Mouse (Mus musculus) hindbrain, postnatal 0 days (tissue): ENCODE data around the gene Epb41. TPM values are rescaled to one million over a fixed set of nuclear protein-coding genes. Genes with fewer than 3 reads are reported as not detected.

Source experiments
- ATAC-seq: fragments of 200-750 bp; cut with Nextera tagmentation; 2 replicates; pipeline ENCODE4 v1.8.0; 2017; ENCODE audit warnings: mild to moderate bottlenecking, moderate TSS enrichment, moderate library complexity
- DNase-seq: peaks from one replicate; pipeline ENCODE4 v3.0.0-alpha.2; 2015; ENCODE audit warnings: low spot score
- H3K27ac ChIP-seq: fragments of 300-500 bp; sonication (generic); 2 replicates; pipeline ENCODE4 v1.5.1; 2014; ENCODE audit warnings: mild to moderate bottlenecking
- H3K27me3 ChIP-seq: fragments of 300-500 bp; sonication (generic); 2 replicates; pipeline ENCODE4 v1.6.1; 2014; ENCODE audit warnings: low read length, mixed read lengths; ENCODE audit not compliant: insufficient read depth
- H3K36me3 ChIP-seq: fragments of 300-500 bp; sonication (generic); 2 replicates; pipeline ENCODE4 v1.6.1; 2014; ENCODE audit warnings: low read length, mixed read lengths; ENCODE audit not compliant: insufficient read depth
- H3K4me1 ChIP-seq: fragments of 300-500 bp; sonication (generic); 2 replicates; pipeline ENCODE4 v1.6.1; 2014; ENCODE audit warnings: antibody characterized with exemption, low read length, mixed read lengths; ENCODE audit not compliant: insufficient read depth
- H3K4me2 ChIP-seq: fragments of 300-500 bp; sonication (generic); 2 replicates; pipeline ENCODE4 v1.6.1; 2014; ENCODE audit warnings: low read depth, mild to moderate bottlenecking, low read length, moderate library complexity, mixed read lengths
- H3K4me3 ChIP-seq: fragments of 300-500 bp; sonication (generic); 2 replicates; pipeline ENCODE4 v1.5.1; 2014; ENCODE audit warnings: low read length
- H3K9ac ChIP-seq: fragments of 300-500 bp; sonication (generic); replicated peaks from 2 replicates; pipeline ENCODE4 v1.6.1; 2014; ENCODE audit warnings: mild to moderate bottlenecking, low read length, moderate library complexity, mixed read lengths
- H3K9me3 ChIP-seq: fragments of 300-500 bp; sonication (generic); 2 replicates; pipeline ENCODE4 v1.6.1; 2016; ENCODE audit warnings: low read length, mixed read lengths
- CTCF ChIP-seq: IDR thresholded peaks from 2 replicates; pipeline ENCODE4 v1.5.1; 2016; ENCODE audit warnings: antibody characterized with exemption, control low read depth, low read depth
- WGBS: fragments of 180-500 bp; shearing (Covaris S2); extraction: QIAGEN DNeasy Blood & Tissue Kit; methylation state at CpG from one replicate; pipeline ENCODE4 v1.1.7; 2014; 5-methylcytosine and 5-hydroxymethylcytosine counted together
- polyA plus RNA-seq: library from polyadenylated mRNA; unstranded; fragments of >200 nt; fragmentation: Nextera tagmentation; extraction: Ambion mirVana; gene quantifications from 2 replicates; pipeline ENCODE4 v1.2.1, GENCODE M21; 2015
- total RNA-seq: library from RNA; depleted of rRNA; stranded (reverse); fragments of >200 nt; gene quantifications from 2 replicates; pipeline ENCODE4 v1.2.3, GENCODE M21; 2014

Gene Epb41
- total and polyA plus RNA-seq, 2 experiments from 2014 or later = 33.3 to 69.7 TPM

DNA sequence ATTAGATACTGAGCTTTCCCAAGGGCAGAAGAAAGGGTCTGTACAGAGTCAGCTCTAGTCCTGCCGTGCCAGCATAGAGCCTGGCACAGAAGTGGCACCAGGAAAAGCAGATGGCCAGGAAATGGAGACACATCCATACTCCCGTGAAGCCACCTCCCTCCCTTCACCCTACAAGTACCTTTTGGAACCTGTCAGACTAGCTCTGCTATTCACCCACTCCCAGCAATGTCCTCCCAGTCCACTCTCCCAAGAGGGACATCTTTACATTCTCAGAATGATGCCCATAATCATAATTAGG, 7.2 kb downstream of the Epb41 start:
- Histone ChIP-seq H3K4me2 (no peak overlapping the region), H3K9ac (no peak overlapping the region), H3K27me3 (no peaks in the 10 kb centered on the region), H3K9me3 (no peaks in the 10 kb centered on the region), H3K36me3 (no peaks in the 10 kb centered on the region), H3K4me3 (no peak overlapping the region), H3K4me1 (peaks cover 6% of the 10 kb centered on the region; the same call in 1 of the 2 replicates), H3K27ac (no peak overlapping the region)
- ATAC-seq (no peak), DNase-seq (no peak)
- WGBS = 59% methylated on average over 2 of the region's 2 CpGs
- no peak for TF ChIP-seq CTCF

DNA sequence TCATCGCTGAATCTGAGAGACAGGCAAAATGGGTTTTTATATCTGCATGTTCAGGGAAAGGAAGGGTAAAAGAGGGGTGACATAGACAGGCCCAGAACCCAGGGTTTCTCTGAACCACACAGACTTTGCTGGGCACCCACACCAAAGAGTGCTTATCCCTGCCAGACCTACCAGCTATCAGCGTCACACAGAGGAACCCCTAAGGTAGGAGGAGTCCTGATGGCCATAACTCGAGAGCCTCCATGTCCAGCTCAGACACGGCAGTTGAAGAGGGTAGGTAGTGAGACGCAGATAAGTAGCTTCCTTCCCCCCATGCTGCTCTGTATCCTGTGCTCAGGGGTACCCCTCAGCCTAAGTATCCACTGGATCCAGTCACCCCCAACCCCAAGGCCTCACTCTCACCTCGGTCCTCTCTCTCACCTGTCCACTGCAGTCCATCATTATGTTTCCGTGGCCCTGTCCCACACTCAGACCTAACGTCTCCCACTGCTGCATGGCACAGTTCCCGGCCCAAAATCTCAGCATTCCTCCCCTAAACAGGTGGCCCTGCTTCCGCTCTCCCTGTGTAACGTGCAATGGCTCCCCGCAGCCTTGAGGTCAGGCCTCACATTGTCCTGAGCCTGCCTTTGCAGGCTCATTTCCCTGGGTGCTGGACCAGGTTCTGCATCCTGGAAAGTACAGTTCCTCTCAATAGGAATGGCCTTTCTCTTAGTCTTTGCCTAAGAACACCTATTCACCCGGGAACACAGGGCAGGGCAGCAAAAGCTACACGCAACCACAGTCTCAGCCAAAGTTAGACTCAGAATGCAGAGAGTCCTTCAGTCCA, 7.8 kb downstream of the Epb41 start:
- WGBS = 86% methylated on average over 14 of the region's 14 CpGs
- ATAC-seq (no peak), DNase-seq (no peak)
- Histone ChIP-seq H3K9me3 (no peaks in the 10 kb centered on the region), H3K27me3 (no peaks in the 10 kb centered on the region), H3K9ac (no peak overlapping the region), H3K4me1 (peaks cover 6% of the 10 kb centered on the region; the same call in 1 of the 2 replicates), H3K4me3 (no peak overlapping the region), H3K27ac (no peak overlapping the region), H3K36me3 (no peaks in the 10 kb centered on the region), H3K4me2 (no peak overlapping the region)
- no peak for TF ChIP-seq CTCF

DNA sequence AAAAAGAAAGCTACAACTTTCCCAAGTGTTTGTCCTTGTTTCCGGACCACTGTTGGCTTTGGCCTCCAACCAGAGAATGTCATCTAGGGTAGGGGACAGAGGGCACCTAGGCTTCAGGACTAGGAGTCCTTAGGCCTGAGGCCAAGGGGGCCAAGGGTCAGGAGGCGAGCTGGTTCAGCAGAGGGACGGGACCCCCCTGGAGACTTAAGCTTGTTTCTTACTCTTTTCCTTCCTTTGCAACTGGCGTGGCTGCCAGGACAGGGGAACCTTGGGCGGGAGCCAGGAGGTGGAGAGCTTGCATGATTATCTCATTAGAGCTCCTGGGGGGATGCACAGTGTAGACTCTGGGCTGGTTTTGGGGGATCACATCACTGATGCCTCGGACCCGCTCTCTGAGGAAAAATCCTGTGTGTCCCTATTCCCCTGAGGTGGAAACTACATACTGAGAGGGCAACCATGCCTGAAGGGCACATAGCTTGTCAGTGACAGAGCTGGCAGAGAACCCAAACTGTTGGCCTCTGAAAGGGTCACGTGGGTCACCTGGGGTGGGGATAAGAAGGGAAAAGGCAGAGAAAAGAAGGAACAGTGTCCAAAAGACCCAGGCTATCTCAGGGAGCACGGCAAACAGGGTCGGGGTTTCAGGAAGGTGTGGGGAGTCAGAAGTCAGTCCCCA, 8.9 kb downstream of the Epb41 start:
- 54% methylated on average over 10 of the region's 10 CpGs for WGBS
- Histone ChIP-seq H3K27ac (no peak overlapping the region), H3K27me3 (no peaks in the 10 kb centered on the region), H3K9me3 (no peaks in the 10 kb centered on the region), H3K4me2 (0 out of 2 replicates have a peak overlapping the region, but pooled peaks have one; percentile 10), H3K4me3 (no peak overlapping the region), H3K4me1 (peaks cover 6% of the 10 kb centered on the region; the same call in 1 of the 2 replicates), H3K36me3 (no peaks in the 10 kb centered on the region), H3K9ac (no peak overlapping the region)
- TF ChIP-seq CTCF = no peak
- ATAC-seq (no peak), DNase-seq (peak; percentile 43)

DNA sequence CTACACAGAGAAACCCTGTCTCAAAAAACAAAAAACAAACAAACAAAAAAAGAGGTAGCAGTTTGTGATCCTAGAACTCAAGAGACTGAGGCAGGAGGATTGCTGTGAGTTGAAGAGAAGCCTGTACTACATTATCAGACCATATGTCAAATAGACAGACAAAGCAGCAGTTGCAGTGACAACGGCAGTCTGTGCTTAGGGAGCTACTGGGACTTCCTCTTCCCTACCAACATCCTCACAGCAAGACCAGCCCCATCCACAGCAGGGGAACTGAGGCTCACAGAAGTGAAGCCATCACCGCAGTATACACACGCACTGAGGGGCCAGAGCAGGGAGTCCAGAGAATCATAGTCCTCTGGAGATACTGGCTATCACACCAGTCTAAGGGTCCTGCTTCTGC, 9.5 kb downstream of the Epb41 start:
- TF ChIP-seq CTCF = no peak
- Histone ChIP-seq H3K9ac (no peak overlapping the region), H3K4me2 (0 out of 2 replicates have a peak overlapping the region, but pooled peaks have one; percentile 10), H3K27ac (no peak overlapping the region), H3K36me3 (no peaks in the 10 kb centered on the region), H3K4me3 (no peak overlapping the region), H3K4me1 (peaks cover 6% of the 10 kb centered on the region; the same call in 1 of the 2 replicates), H3K9me3 (no peaks in the 10 kb centered on the region), H3K27me3 (no peaks in the 10 kb centered on the region)
- 61% methylated on average over 3 of the region's 3 CpGs for WGBS
- ATAC-seq (no peak), DNase-seq (no peak)

DNA sequence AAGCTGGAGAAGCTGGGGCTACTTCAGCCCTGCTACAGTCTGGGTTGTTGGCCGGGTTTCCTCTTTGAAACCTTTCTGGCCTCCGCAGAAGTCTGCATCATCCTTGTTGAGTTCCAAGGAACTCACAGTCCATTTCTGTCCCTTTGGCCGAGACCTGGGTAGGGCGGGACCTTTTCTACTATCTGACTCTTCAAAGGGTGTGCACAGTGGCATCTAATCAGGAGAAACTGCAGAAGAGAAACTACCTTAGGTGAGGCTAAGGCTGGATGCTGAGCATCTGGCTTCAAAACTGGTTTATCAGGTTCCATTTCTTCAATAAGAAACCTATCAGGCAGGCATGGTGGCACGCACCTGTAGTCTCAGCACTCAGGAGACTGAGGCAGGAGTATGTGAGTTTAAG, 10.6 kb downstream of the Epb41 start:
- Histone ChIP-seq H3K27ac (no peak overlapping the region), H3K4me3 (no peak overlapping the region), H3K9ac (no peak overlapping the region), H3K4me2 (no peak overlapping the region), H3K27me3 (no peaks in the 10 kb centered on the region), H3K36me3 (no peaks in the 10 kb centered on the region), H3K9me3 (no peaks in the 10 kb centered on the region), H3K4me1 (peaks cover 6% of the 10 kb centered on the region; the same call in 1 of the 2 replicates)
- ATAC-seq (no peak), DNase-seq (no peak)
- no peak for TF ChIP-seq CTCF
- WGBS = 89% methylated on average over 5 of the region's 5 CpGs

DNA sequence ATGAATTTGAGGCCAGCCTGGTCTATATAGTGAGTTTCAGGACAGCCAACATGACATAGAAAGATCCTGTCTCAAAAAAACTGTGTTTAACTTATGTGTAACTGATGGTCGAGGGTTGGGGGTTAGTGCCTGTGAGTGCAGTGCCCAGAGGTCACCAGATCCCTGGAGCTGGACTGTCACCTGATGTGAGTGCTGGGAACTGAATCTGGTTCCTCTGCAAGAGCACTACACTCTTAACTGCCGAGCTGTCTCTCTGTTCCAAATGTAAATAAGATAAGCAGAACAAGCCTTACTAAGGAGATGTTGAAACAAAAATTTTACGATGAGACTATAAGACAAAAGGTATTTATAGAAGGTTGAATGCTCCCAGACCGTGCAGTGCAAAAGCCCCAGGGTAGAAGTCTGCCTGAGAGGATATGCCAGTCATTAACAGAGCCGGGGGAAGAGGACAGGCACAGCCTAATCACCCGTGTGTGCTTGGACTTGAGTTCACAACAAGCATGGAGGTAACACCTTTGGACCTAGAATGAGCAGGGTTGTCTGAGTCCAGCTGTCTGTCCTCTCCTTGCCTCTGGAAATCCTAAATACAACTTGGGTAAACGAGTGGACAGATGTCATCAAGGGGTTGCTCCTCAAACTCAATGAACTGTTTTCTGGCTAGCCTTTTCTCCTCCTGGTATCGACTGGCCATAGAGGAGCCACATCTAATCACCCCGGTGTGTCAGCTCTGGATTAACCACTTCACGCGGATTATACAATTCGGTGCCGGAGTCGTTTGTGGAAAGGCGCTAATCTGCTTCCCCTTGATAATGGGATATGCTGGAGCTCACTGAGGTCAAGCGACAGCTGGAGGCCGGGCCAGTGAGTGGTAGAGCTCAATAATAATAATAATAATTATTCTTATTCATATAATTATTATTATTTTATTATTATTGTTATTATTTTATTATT, 11.9 kb downstream of the Epb41 start:
- Histone ChIP-seq H3K4me1 (peaks cover 6% of the 10 kb centered on the region; the same call in 1 of the 2 replicates), H3K27me3 (no peaks in the 10 kb centered on the region), H3K4me2 (no peak overlapping the region), H3K36me3 (no peaks in the 10 kb centered on the region), H3K27ac (no peak overlapping the region), H3K9me3 (no peaks in the 10 kb centered on the region), H3K9ac (no peak overlapping the region), H3K4me3 (no peak overlapping the region)
- WGBS = 73% methylated on average over 17 of the region's 17 CpGs
- DNase-seq (no peak), ATAC-seq (no peak)
- no peak for TF ChIP-seq CTCF
